Mouse (Mus musculus): Measurements from ENCODE around the gene Plxnc1. TPM values are rescaled to one million over a fixed set of nuclear protein-coding genes. Genes with fewer than 3 reads are reported as not detected.

Gene Plxnc1
- 6.8 and 7.0 TPM in 2 replicates for polyA plus RNA-seq (2016; fragmentation: Nextera tagmentation; extraction: Ambion mirVana)

GRCm38 (mm10) chr10:94944691-94945205 is at the start of gene Plxnc1:
Gene Plxnc1, minus strand, starts transcription at chr10:94944835.
- Histone ChIP-seq H3K4me3 (peak within 1 kb of the TSS; percentile 82), H3K4me1 (peaks cover 54% of the 10 kb centered on the region), H3K27ac (replicated peaks) (peak within 1 kb of the TSS; percentile 94), H3K9me3 (no peaks in the 10 kb centered on the region), H3K36me3 (no peaks in the 10 kb centered on the region), H3K4me2 (replicated peaks) (peak within 1 kb of the TSS; percentile 86), H3K27me3 (peaks cover 42% of the 10 kb centered on the region), H3K9ac (replicated peaks) (peak within 1 kb of the TSS; percentile 92)
- ATAC-seq (ENCODE audit: low FRiP score, low read depth) = peak; percentile 65
- 0% methylated on average over 30 of the region's 57 CpGs for WGBS

- H3K4me3 ChIP-seq = no peak overlapping the region
- H3K9ac ChIP-seq (replicated peaks) = no peak overlapping the region
- H3K4me2 ChIP-seq (replicated peaks) = peak overlapping the region; percentile 47; the same call in 1 of the 2 replicates
- H3K27ac ChIP-seq (replicated peaks) = no peak overlapping the region
- peaks cover 13% of the 10 kb centered on the region for H3K4me1 ChIP-seq
- 9% methylated on average over 9 of the region's 9 CpGs for WGBS
- H3K9me3 ChIP-seq = no peaks in the 10 kb centered on the region
- H3K36me3 ChIP-seq = no peaks in the 10 kb centered on the region
- peak; percentile 55; the same call in 1 of the 2 replicates for ATAC-seq (ENCODE audit: low FRiP score, low read depth)
- no peaks in the 10 kb centered on the region for H3K27me3 ChIP-seq
Measured at GRCm38 (mm10) chr10:94992127-94992526, 47.5 kb upstream of the Plxnc1 start.

GRCm38 (mm10) chr10:94991564-94992097 is 47.0 kb upstream of the Plxnc1 start:
- no peaks in the 10 kb centered on the region for H3K9me3 ChIP-seq
- H3K4me3 ChIP-seq = 0 out of 2 replicates have a peak overlapping the region, but pooled peaks have one; percentile 13
- H3K4me2 ChIP-seq (replicated peaks) = peak overlapping the region; percentile 47
- peaks cover 13% of the 10 kb centered on the region for H3K4me1 ChIP-seq
- WGBS = 20% methylated on average over 17 of the region's 17 CpGs
- H3K9ac ChIP-seq (replicated peaks) = 0 out of 2 replicates have a peak overlapping the region, but pooled peaks have one; percentile 11
- H3K36me3 ChIP-seq = no peaks in the 10 kb centered on the region
- peak overlapping the region; percentile 58 for H3K27ac ChIP-seq (replicated peaks)
- ATAC-seq (ENCODE audit: low FRiP score, low read depth) = peak; percentile 50; the same call in 1 of the 2 replicates
- H3K27me3 ChIP-seq = no peaks in the 10 kb centered on the region

GRCm38 (mm10) chr10:94990768-94991563 is 46.3 kb upstream of the Plxnc1 start:
- H3K27ac ChIP-seq (replicated peaks) = peak overlapping the region; percentile 58
- 0 out of 2 replicates have a peak overlapping the region, but pooled peaks have one; percentile 13 for H3K4me3 ChIP-seq
- H3K9me3 ChIP-seq = no peaks in the 10 kb centered on the region

GRCm38 (mm10) chr10:94989321-94989720 is 44.7 kb upstream of the Plxnc1 start:
- Histone ChIP-seq H3K4me3 (no peak overlapping the region), H3K4me1 (peaks cover 13% of the 10 kb centered on the region), H3K9me3 (no peaks in the 10 kb centered on the region), H3K4me2 (replicated peaks) (no peak overlapping the region), H3K9ac (replicated peaks) (no peak overlapping the region), H3K27ac (replicated peaks) (no peak overlapping the region), H3K27me3 (no peaks in the 10 kb centered on the region), H3K36me3 (no peaks in the 10 kb centered on the region)
- ATAC-seq (ENCODE audit: low FRiP score, low read depth) = no peak
- 90% methylated on average over 5 of the region's 5 CpGs for WGBS

More at GRCm38 (mm10) chr10:94990768-94991563, 46.3 kb upstream of the Plxnc1 start:
- 15% methylated on average over 17 of the region's 17 CpGs for WGBS
- H3K27me3 ChIP-seq = no peaks in the 10 kb centered on the region
- peak; percentile 35 for ATAC-seq (ENCODE audit: low FRiP score, low read depth)
- H3K4me2 ChIP-seq (replicated peaks) = peak overlapping the region; percentile 47
- H3K9ac ChIP-seq (replicated peaks) = 0 out of 2 replicates have a peak overlapping the region, but pooled peaks have one; percentile 11
- peaks cover 13% of the 10 kb centered on the region for H3K4me1 ChIP-seq
- no peaks in the 10 kb centered on the region for H3K36me3 ChIP-seq

GRCm38 (mm10) chr10:94985103-94985502 is 40.5 kb upstream of the Plxnc1 start:
- ATAC-seq (ENCODE audit: low FRiP score, low read depth) = no peak
- no peak overlapping the region for H3K4me3 ChIP-seq
- no peak overlapping the region for H3K27ac ChIP-seq (replicated peaks)
- H3K4me1 ChIP-seq = peaks cover 10% of the 10 kb centered on the region
- H3K36me3 ChIP-seq = no peaks in the 10 kb centered on the region
- 71% methylated on average over 1 of the region's 1 CpGs for whole genome bisulfite sequencing
- no peaks in the 10 kb centered on the region for H3K27me3 ChIP-seq
- H3K9ac ChIP-seq (replicated peaks) = no peak overlapping the region
- H3K9me3 ChIP-seq = 0 out of 2 replicates have a peak, but pooled peaks cover 5% of the 10 kb centered on the region
- H3K4me2 ChIP-seq (replicated peaks) = no peak overlapping the region

GRCm38 (mm10) chr10:94982528-94982927 is 37.9 kb upstream of the Plxnc1 start:
- no peak overlapping the region for H3K27ac ChIP-seq (replicated peaks)
- H3K4me2 ChIP-seq (replicated peaks) = no peak overlapping the region
- ATAC-seq (ENCODE audit: low FRiP score, low read depth) = no peak
- H3K9me3 ChIP-seq = 0 out of 2 replicates have a peak, but pooled peaks cover 5% of the 10 kb centered on the region
- peaks cover 21% of the 10 kb centered on the region for H3K4me1 ChIP-seq
- no peaks in the 10 kb centered on the region for H3K27me3 ChIP-seq
- no peak overlapping the region for H3K9ac ChIP-seq (replicated peaks)
- H3K36me3 ChIP-seq = no peaks in the 10 kb centered on the region
- no peak overlapping the region for H3K4me3 ChIP-seq
- 93% methylated on average over 8 of the region's 8 CpGs for WGBS

- Histone ChIP-seq H3K4me3 (no peak overlapping the region), H3K4me2 (replicated peaks) (peak overlapping the region; percentile 28; the same call in 1 of the 2 replicates), H3K27me3 (no peaks in the 10 kb centered on the region), H3K4me1 (peaks cover 21% of the 10 kb centered on the region), H3K36me3 (no peaks in the 10 kb centered on the region), H3K9ac (replicated peaks) (no peak overlapping the region), H3K27ac (replicated peaks) (0 out of 2 replicates have a peak overlapping the region, but pooled peaks have one; percentile 30), H3K9me3 (0 out of 2 replicates have a peak, but pooled peaks cover 5% of the 10 kb centered on the region)
- 37% methylated on average over 12 of the region's 12 CpGs for WGBS
- no peak for ATAC-seq (ENCODE audit: low FRiP score, low read depth)
Measured at GRCm38 (mm10) chr10:94981466-94982138, 37.0 kb upstream of the Plxnc1 start.

- peaks cover 25% of the 10 kb centered on the region for H3K4me1 ChIP-seq
- WGBS = 25% methylated on average over 5 of the region's 5 CpGs
- H3K4me3 ChIP-seq = no peak overlapping the region
- 0 out of 2 replicates have a peak, but pooled peaks cover 4% of the 10 kb centered on the region for H3K9me3 ChIP-seq
- H3K36me3 ChIP-seq = no peaks in the 10 kb centered on the region
- no peaks in the 10 kb centered on the region for H3K27me3 ChIP-seq
- H3K9ac ChIP-seq (replicated peaks) = 0 out of 2 replicates have a peak overlapping the region, but pooled peaks have one; percentile 16
- H3K4me2 ChIP-seq (replicated peaks) = 0 out of 2 replicates have a peak overlapping the region, but pooled peaks have one; percentile 1
- ATAC-seq (ENCODE audit: low FRiP score, low read depth) = peak; percentile 63
- peak overlapping the region; percentile 8 for H3K27ac ChIP-seq (replicated peaks)
Measured at GRCm38 (mm10) chr10:94978265-94978822, 33.7 kb upstream of the Plxnc1 start.

GRCm38 (mm10) chr10:94976329-94976728 is 31.7 kb upstream of the Plxnc1 start:
- no peak overlapping the region for H3K27ac ChIP-seq (replicated peaks)
- 62% methylated on average over 5 of the region's 5 CpGs for WGBS
- H3K9me3 ChIP-seq = 0 out of 2 replicates have a peak, but pooled peaks cover 5% of the 10 kb centered on the region

GRCm38 (mm10) chr10:94975099-94975496 is 30.5 kb upstream of the Plxnc1 start:
- Histone ChIP-seq H3K27ac (replicated peaks) (no peak overlapping the region), H3K36me3 (no peaks in the 10 kb centered on the region), H3K9me3 (0 out of 2 replicates have a peak, but pooled peaks cover 5% of the 10 kb centered on the region), H3K4me2 (replicated peaks) (no peak overlapping the region), H3K9ac (replicated peaks) (no peak overlapping the region), H3K27me3 (no peaks in the 10 kb centered on the region), H3K4me1 (peaks cover 15% of the 10 kb centered on the region), H3K4me3 (no peak overlapping the region)
- ATAC-seq (ENCODE audit: low FRiP score, low read depth) = no peak
- 58% methylated on average over 4 of the region's 4 CpGs for WGBS

More at GRCm38 (mm10) chr10:94976329-94976728, 31.7 kb upstream of the Plxnc1 start:
- no peaks in the 10 kb centered on the region for H3K36me3 ChIP-seq
- ATAC-seq (ENCODE audit: low FRiP score, low read depth) = no peak
- H3K4me1 ChIP-seq = peaks cover 15% of the 10 kb centered on the region
- no peak overlapping the region for H3K4me3 ChIP-seq
- no peaks in the 10 kb centered on the region for H3K27me3 ChIP-seq
- no peak overlapping the region for H3K4me2 ChIP-seq (replicated peaks)
- H3K9ac ChIP-seq (replicated peaks) = no peak overlapping the region

All from midbrain, embryonic 12.5 days (tissue).